Mouse (Mus musculus) ovary, postnatal 14 days (tissue): ENCODE data around the gene Tmem52b.
A peak's percentile ranks its signal among the peaks of the same experiment; 100 is the strongest.

Experiments used
- DNase-seq: peaks from one replicate; pipeline ENCODE4 v3.0.0; 2022; ENCODE audit warnings: low spot score

Gene Tmem52b

GRCm38 (mm10) chr6:129532556-129532941, 20.2 kb downstream of the Tmem52b start:
- peak; percentile 56 for DNase-seq

- DNase-seq = peak; percentile 62
Measured at GRCm38 (mm10) chr6:129532942-129533860, 20.8 kb downstream of the Tmem52b start, which contains the start of gene Gabarapl1. Gene Gabarapl1, plus strand, starts transcription at chr6:129533160.

GRCm38 (mm10) chr6:129534057-129534456, 21.7 kb downstream of the Tmem52b start:
- DNase-seq = no peak

- no peak for DNase-seq
Measured at GRCm38 (mm10) chr6:129534627-129535190, 22.4 kb downstream of the Tmem52b start.

GRCm38 (mm10) chr6:129535723-129536122, 23.4 kb downstream of the Tmem52b start:
- DNase-seq = no peak

- DNase-seq = no peak
Measured at GRCm38 (mm10) chr6:129538555-129538954, 26.2 kb downstream of the Tmem52b start.

GRCm38 (mm10) chr6:129541931-129542330, 29.6 kb downstream of the Tmem52b start:
- DNase-seq = no peak

- no peak for DNase-seq
Measured at GRCm38 (mm10) chr6:129542540-129542939, 30.2 kb downstream of the Tmem52b start.

- DNase-seq = peak; percentile 46
Measured at GRCm38 (mm10) chr6:129543709-129544606, 31.6 kb downstream of the Tmem52b start.

- no peak for DNase-seq
Measured at GRCm38 (mm10) chr6:129547277-129547676, 34.9 kb downstream of the Tmem52b start.

GRCm38 (mm10) chr6:129548009-129548408, 35.7 kb downstream of the Tmem52b start:
- DNase-seq = no peak

GRCm38 (mm10) chr6:129557298-129558023, 45.1 kb downstream of the Tmem52b start:
- no peak for DNase-seq

- peak; percentile 57 for DNase-seq
Measured at GRCm38 (mm10) chr6:129558946-129559640, 46.7 kb downstream of the Tmem52b start.

- no peak for DNase-seq
Measured at GRCm38 (mm10) chr6:129559641-129560027, 47.3 kb downstream of the Tmem52b start.

- DNase-seq = no peak
Measured at GRCm38 (mm10) chr6:129565257-129565656, 52.9 kb downstream of the Tmem52b start.
